Mouse (Mus musculus): ENCODE data around the gene Ndnf.

Gene Ndnf

GRCm38 (mm10) chr6:65671451-65671850, at the start of gene Ndnf:
Ndnf (plus strand) TSS chr6:65671590.
- no peak for DNase-seq (ENCODE audit: low spot score)

- DNase-seq (ENCODE audit: low spot score) = no peak
Measured at GRCm38 (mm10) chr6:65623016-65623715, 48.2 kb upstream of the Ndnf start.

GRCm38 (mm10) chr6:65630578-65630977, 40.8 kb upstream of the Ndnf start:
- DNase-seq (ENCODE audit: low spot score) = no peak

- DNase-seq (ENCODE audit: low spot score) = no peak
Measured at GRCm38 (mm10) chr6:65632184-65632583, 39.2 kb upstream of the Ndnf start.

- DNase-seq (ENCODE audit: low spot score) = no peak
Measured at GRCm38 (mm10) chr6:65642431-65642830, 29.0 kb upstream of the Ndnf start.

- no peak for DNase-seq (ENCODE audit: low spot score)
Measured at GRCm38 (mm10) chr6:65644110-65644509, 27.3 kb upstream of the Ndnf start.

- no peak for DNase-seq (ENCODE audit: low spot score)
Measured at GRCm38 (mm10) chr6:65646408-65646807, 25.0 kb upstream of the Ndnf start.

GRCm38 (mm10) chr6:65647731-65648130, 23.7 kb upstream of the Ndnf start:
- DNase-seq (ENCODE audit: low spot score) = no peak

GRCm38 (mm10) chr6:65651376-65651775, 20.0 kb upstream of the Ndnf start:
- no peak for DNase-seq (ENCODE audit: low spot score)

- DNase-seq (ENCODE audit: low spot score) = no peak
Measured at GRCm38 (mm10) chr6:65661272-65661671, 10.1 kb upstream of the Ndnf start.

- no peak for DNase-seq (ENCODE audit: low spot score)
Measured at GRCm38 (mm10) chr6:65662050-65662449, 9.3 kb upstream of the Ndnf start.

- DNase-seq (ENCODE audit: low spot score) = no peak
Measured at GRCm38 (mm10) chr6:65663990-65664389, 7.4 kb upstream of the Ndnf start.

GRCm38 (mm10) chr6:65666295-65666694, 5.1 kb upstream of the Ndnf start:
- no peak for DNase-seq (ENCODE audit: low spot score)

GRCm38 (mm10) chr6:65669971-65670370, 1.4 kb upstream of the Ndnf start:
- DNase-seq (ENCODE audit: low spot score) = no peak

GRCm38 (mm10) chr6:65670981-65671411, 394 bp upstream of the Ndnf start:
- no peak for DNase-seq (ENCODE audit: low spot score)

- DNase-seq (ENCODE audit: low spot score) = no peak
Measured at GRCm38 (mm10) chr6:65672131-65673031, 991 bp downstream of the Ndnf start.

GRCm38 (mm10) chr6:65693938-65694337, 22.5 kb downstream of the Ndnf start:
- no peak for DNase-seq (ENCODE audit: low spot score)

- DNase-seq (ENCODE audit: low spot score) = no peak
Measured at GRCm38 (mm10) chr6:65720676-65721075, 49.3 kb downstream of the Ndnf start.

GRCm38 (mm10) chr6:65725677-65726076, 54.3 kb downstream of the Ndnf start:
- DNase-seq (ENCODE audit: low spot score) = no peak

- no peak for DNase-seq (ENCODE audit: low spot score)
Measured at GRCm38 (mm10) chr6:65728261-65728660, 56.9 kb downstream of the Ndnf start.

GRCm38 (mm10) chr6:65739442-65739841, 68.1 kb downstream of the Ndnf start:
- DNase-seq (ENCODE audit: low spot score) = no peak

GRCm38 (mm10) chr6:65743144-65743870, 71.9 kb downstream of the Ndnf start:
- no peak for DNase-seq (ENCODE audit: low spot score)

GRCm38 (mm10) chr6:65743871-65744202, 72.4 kb downstream of the Ndnf start:
- DNase-seq (ENCODE audit: low spot score) = no peak
